Mouse (Mus musculus) 3134 (cell line): ENCODE results near the gene Brd3.

Experiments used
- DNase-seq: peaks from one replicate; pipeline ENCODE4 v3.0.0-alpha.2; 2011; ENCODE audit warnings: low spot score; ENCODE audit not compliant: insufficient read length; ENCODE audit errors: extremely low read depth

Gene Brd3

GRCm38 (mm10) chr2:27405094-27405884, 102.2 kb downstream of the Brd3 start:
- DNase-seq = no peak

- no peak for DNase-seq
Measured at GRCm38 (mm10) chr2:27404375-27405093, 102.9 kb downstream of the Brd3 start.

DNA sequence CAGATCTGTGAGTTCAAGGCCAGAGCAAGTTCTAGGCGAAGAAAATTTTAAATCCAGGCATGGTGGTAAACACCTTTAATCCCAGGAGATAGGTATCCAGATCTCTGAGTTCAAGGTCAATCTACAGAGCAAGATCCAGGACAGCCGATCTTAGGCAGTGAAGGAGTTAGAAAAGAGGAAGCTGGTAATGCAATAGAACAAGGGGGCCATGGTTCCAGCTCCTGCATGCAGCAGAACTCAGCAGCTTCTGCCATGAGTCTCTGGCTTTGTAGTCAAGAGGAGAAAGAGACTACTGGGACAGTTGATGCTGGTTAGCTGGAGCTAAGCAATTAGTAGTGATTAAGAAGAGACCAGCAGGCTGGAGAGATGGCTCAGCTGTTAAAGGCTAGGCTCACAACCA, 105.9 kb downstream of the Brd3 start:
- no peak for DNase-seq

GRCm38 (mm10) chr2:27400083-27400482, 107.4 kb downstream of the Brd3 start:
- no peak for DNase-seq

- no peak for DNase-seq
Measured at GRCm38 (mm10) chr2:27396656-27397440, 110.6 kb downstream of the Brd3 start.
